Mouse (Mus musculus): Measurements from ENCODE around the gene Arl13b.

Gene Arl13b

DNA sequence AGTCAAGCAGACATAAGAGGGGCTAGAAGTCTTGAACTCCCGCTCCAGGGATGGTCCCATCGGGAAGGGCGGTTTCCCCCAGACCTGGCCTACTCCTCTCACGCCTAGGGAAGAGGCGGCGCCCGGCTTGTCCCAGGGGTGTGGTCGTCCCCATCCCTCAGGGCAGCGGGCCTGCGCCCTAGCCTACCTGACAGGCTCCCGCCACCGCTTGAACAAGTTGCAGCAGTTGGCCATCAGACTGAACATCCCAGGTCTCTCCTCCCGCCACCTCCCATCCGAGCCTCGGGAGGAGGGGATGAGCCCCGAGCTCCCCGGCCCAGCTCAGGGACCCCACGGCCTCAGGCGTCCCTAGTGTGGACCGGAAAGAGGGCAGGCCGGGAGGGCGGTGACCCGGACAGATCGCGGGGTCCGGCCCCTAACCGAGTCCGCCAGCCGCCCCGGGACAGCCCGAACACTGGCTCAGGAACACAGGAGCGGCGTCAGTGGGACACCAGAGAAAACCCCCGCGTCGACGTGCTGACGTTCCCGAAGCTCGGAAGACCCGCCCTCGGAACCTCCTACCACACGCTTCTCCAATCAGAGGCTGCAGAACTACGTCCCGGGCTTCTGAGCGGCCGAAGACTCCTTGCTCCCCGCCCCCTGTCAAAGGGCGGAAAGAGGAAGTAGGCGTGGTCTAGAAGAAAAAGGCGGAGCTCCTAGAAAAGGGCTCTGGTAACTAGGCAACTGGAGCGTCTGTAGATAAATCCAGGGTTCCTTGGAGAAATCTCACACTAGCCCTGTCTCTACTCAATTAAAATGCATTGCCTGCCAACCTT is at the start of gene Arl13b:
Arl13b (minus strand) TSS at position 543 of the 815 bp plus-strand sequence.
- in situ Hi-C loops (cut with MseI, MboI) = no loop called here

DNA sequence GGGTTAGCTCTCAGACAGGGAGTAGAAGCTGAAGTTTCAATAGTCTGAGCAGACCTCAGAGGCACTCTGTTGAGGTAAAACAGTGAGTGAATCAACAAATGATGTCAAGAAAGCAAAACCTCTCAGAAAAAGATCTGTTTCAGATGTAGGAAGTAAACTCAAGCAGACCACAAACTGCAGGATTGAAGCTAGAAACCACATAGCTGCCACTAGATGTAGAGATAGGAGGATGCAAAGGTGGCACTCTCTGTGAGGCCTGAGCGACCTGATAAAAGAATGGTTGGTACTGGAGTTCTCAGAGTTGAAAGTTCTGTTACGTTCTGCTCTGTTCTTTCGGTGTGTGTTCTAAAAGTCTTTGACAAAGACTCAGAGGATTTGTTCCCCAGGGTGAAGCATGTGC is 49.0 kb upstream of the Arl13b start:
- in situ Hi-C loops (cut with MseI, MboI) = no loop called here

DNA sequence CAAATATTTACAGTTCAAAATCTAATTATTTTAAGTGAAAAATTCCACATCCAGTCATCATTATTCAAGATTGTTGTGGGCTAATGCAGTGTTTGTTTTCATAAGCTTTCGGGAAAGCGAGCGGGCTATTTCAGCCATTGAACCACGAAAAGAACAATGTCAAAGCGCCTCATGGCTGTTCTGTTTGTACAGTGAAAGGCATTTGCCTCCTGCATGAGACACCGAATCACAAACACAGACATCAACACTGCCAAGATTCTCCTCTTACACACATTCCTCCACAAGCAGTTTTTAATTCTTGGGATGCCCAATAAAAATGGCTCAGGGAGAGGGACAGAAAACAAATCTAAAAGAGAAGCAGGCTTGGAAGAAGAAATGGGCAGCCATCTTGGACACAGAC is 27.2 kb upstream of the Arl13b start:
- in situ Hi-C loops (cut with MseI, MboI) = no loop called here

DNA sequence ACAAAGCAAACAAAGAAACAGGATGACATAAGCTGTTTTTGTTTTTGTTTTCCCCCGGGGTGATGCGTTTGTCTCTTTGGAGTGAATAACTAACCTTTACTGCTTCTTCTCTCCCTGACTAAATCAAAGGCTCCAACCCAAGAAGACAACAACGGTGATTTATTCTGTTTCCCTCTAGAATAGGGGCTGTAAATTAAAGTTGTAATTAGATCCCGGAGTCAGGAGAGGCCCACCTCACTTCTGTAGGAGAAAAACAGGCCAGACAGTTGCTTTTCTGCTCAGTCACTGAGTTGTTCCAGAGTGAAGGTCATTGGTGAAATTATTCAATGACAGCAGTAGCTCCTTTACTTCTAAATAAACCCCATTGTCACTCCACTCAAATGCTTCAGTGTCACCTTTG is 26.3 kb upstream of the Arl13b start:
- in situ Hi-C loops (cut with MseI, MboI) = no loop called here

DNA sequence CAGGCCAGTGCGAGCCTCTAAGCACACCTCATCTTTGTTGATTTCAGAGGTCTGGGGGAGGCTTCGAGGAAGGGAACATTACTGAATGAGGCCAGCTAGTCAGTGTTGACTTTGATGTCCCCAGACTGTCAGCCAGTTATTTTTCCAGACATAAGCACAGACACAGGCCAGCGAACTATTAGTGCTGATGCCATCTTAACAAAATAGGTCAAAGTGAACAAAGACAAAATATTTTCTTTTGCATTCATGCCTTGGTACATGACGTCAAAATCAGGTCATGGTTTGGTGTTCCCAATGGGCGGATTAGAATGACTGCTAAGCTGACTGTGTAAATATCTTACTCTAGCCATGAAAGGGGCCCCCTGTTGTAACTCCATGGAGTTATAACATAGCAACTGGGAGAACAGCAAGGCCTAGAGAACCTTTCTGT is 25.9 kb upstream of the Arl13b start:
- in situ Hi-C loops (cut with MseI, MboI) = no loop called here

DNA sequence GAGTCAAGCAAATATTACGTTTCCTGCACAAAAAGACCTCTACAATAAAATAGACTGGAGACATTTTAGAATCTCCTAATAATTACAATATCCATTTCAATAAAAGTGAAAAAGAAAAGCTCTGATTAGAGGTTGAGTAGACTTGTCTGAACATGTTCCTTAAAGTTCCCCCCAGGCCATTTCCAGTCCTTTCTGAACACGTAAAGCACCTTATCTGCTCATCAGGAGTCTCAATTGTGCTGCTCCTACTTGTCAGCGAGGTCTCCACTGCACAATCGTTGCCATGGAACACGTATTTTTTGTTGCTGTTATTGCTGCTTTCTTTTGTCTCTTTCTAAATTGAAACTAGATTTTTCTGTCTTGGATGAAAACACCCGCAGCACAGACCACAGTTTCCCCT is 14.6 kb upstream of the Arl13b start:
- in situ Hi-C loops (cut with MseI, MboI) = no loop called here

DNA sequence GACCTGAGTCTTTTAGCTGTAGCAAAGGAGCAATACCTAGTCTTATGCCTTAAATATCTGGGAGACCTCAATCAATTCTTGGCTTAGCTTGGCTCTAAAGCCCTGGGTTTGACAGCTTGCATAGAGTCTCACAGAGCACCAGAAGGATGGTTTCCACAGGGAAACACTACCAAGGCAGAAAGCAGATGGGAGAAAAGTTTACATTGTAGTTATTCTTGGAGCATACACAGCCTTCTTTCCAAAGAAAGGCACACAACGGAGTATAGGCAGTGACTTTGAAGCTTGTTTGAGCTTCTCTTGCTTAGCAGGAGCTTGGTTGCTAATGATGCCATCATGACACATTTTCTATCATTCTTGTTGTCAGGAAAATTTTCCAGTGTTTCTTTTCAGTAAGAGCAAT is 13.3 kb upstream of the Arl13b start:
- in situ Hi-C loops (cut with MseI, MboI) = no loop called here

DNA sequence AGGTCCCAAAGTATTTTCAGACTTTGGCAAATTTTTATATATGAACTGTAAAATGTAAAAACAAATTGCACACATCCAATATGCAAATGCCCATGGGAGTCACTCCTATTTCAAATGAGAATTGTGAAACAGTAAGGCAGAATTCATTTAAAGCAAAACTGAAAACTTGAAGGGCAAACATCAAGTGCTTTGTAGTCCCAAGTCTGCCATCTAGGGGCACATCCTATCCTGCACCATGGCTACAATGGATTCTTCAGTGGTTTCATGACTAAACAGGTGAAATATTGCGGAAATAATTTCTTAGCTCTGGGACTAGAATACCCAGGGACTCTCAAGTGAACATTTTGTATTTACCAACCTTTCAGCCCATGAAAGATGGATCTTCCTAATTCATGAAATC is 11.2 kb upstream of the Arl13b start:
- in situ Hi-C loops (cut with MseI, MboI) = no loop called here

DNA sequence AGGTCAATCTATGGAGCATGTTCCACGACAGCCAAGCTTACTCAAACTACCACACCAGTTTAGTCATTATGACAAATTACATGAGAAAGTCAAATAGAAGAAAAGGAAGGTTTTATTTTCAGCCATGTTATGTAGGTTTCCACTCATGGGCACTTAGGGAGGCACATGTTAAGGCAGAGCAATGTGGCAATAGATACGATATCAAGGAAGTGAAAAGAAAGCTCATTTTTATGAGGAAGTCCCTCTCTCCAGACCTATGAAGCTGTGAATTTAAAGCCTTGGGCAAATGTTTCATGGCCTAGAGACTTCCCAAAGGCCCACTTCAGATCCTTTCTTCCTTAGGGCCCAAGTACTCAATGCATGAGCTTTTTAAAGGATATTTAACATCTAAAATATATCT is 10.7 kb upstream of the Arl13b start:
- in situ Hi-C loops (cut with MseI, MboI) = no loop called here

DNA sequence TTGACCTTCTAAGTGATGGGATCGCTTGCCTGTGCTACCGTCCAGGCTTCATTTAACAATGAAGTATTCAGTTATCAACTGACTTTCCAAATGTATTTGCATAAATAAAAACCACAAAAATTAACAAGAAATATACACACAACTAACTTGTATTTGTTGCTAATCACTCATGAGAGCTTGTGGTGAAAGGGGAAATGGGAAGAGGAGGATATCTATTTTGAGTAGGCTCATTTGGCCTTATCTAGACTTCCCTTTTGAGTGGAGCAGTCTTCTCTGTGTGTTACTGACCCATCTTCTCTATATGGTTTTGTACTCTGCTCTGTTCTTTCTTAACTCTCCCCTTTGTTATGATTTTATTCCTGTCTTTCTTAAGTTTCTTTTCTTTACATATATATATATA is 9.4 kb upstream of the Arl13b start:
- in situ Hi-C loops (cut with MseI, MboI) = no loop called here

DNA sequence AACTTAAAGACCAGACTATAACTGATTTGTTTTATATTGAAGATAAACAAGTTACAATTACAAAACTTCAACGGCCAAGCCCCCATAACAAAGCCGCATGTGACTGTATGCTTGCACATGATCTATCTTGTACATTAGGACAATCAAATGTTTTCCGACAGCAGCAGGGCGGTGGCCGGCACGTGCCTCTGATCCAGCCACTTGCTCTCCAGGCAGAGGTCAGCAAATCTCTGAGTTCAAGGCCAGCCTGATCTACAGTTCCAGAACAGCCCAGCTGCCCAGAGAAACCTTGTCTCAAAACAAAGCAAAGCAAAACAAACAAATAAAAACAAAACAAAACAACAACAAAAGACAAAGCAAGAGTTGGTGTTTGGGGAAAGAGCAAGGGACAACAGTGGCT is 8.5 kb upstream of the Arl13b start:
- in situ Hi-C loops (cut with MseI, MboI) = no loop called here

DNA sequence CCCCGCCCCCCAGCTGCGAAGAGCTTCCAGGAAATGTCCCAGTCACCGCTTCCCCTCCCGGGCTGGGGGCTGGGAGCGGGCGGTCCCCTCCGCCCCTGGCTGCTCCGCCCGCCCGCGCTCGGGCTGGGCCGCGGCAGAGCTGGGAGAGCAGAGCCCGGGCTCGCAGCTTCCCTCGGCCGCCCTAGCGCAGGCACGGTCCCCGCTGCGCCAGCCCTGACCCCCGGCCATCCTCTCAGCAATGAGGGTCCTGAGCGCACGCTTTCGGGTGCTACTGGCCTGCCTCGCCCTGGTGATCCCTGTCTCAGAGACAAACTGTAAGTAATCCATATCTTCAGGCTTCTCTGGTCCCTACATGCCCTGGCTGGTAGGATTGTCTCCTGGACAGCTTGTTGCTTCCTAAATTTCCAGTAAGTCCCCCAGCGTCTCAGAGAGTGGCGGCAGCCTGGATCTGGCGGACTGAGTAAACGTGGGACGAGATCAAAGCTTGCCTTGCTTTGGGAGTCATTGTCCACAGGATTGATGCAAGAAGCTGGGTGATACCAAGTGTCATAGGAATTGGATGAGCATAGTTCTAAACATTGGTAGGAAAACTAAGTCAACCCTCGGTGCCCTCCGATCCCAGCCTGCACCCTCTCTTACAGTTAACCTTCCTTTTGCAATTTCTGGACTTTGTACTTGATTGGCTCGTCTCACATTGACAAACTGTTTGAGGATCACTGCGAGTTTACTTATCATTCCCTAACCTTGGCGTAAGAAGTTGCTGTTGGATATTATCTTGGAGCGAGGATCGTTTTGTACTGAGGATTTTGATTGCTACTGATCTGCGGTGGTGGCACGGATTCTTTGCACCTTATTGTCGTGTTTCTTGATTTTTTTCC is 7.6 kb upstream of the Arl13b start, which contains the start of gene Pros1:
Pros1 (plus strand) TSS at position 117 of the 878 bp plus-strand sequence.
- in situ Hi-C loops (cut with MseI, MboI) = no loop called here

DNA sequence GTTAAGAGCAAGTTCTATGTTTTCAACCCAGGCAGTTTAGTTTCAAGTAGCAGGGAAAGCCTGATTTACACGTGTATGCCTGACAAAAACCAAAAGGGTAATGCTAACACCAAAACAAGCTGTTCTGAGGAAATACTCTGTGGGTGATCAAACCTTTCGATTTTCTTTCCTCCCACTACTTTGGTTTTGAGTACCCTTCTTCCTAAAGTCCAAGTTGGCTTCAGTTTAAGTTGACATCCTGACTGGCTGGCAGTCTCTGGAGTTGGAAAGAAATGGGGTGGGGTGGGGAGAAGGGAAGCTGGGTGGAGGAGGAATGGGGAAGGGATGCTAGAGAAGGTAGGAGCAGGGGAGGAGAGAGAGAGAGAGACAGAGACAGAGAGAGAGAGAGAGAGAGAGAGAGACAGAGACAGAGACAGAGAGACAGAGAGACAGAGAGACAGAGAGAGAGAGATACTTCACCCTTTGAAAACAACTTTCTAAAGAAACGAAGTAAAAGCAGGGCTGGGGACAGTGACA is 6.8 kb upstream of the Arl13b start:
- in situ Hi-C loops (cut with MseI, MboI) = no loop called here

DNA sequence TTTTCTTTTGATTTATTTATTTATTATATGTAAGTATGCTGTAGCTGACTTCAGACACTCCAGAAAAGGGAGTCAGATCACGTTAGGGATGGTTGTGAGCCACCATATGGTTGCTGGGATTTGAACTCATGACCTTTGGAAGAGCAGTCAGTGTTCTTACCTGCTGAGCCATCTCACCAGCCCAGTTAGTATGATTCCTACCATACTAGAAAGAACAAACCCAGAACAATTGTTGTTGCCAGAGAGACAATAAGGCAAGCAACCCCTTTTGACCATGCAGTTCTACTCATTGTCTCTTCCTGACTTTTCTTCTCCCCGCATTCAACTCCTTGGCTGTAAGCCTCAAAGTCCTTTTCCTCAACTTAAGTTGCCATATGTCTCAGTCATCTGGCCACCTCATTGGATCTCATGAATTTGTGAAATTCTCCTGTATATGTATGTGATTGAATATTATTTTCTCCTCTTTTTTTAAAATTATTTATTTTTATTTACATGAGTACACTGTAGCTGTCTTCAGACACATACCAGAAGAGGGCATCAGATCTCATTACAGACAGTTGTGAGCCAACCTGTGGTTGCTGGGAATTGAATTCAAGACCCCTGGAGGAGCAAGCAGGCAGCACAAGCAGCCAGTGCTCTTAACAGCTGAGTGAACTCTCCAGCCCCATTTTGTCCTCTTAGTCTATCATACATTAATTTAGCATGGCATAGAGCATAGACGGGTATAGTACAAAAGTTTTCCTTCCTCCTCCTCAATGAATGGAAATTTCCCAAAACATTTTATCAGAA is 5.8 kb upstream of the Arl13b start:
- in situ Hi-C loops (cut with MseI, MboI) = no loop called here

DNA sequence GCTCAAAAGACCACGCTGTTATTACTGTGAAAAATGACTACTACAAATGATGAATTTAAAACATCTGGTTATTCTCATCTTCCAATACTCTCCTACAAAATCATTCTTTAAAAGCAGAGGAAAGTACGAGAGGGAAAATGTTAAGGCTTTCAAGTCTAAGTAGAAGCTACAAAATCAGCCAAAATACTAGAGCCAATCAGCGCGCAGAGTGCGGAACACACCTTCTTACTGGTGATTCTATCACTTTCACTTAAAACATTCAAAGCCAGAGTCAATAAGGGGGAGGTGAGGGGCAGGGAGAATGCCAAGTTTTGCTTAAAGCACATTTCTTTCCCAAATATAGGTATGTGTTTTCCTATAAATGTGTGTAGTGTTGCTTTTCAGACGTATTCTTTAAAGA is 1.5 kb downstream of the Arl13b start:
- in situ Hi-C loops (cut with MseI, MboI) = no loop called here

DNA sequence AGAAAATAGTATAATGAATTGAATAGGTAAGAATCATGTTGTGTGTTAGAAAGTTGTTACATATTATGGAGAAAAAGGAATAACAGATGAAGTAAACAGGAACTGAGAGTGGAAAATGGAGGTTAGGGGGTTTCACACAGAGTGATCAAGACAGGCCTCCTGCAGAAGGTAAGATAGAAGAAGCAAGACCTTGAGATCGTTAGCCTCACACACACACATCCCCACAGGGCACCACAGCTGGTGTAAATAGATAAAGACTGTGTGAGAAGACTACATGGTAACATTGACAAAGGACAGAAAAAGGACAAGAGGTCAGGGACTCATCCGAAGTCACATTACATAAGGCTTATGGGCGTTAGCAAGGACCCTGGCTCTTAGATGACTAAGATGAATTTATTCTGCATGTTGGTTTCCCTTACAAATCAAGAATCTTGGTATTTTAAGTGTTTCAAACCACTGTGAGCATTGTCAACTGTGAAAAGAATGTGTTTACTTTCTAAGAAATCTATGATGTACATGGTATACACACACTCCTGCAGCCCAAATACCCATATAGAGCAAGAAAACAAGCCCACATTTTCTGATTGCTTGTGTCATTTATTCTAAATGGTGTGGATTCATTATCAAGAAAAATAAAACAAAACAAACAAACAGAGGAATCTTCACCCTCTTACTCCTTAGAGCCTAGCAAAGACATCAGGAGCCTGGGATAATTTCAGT is 12.7 kb downstream of the Arl13b start:
- in situ Hi-C loops (cut with MseI, MboI) = no loop called here

DNA sequence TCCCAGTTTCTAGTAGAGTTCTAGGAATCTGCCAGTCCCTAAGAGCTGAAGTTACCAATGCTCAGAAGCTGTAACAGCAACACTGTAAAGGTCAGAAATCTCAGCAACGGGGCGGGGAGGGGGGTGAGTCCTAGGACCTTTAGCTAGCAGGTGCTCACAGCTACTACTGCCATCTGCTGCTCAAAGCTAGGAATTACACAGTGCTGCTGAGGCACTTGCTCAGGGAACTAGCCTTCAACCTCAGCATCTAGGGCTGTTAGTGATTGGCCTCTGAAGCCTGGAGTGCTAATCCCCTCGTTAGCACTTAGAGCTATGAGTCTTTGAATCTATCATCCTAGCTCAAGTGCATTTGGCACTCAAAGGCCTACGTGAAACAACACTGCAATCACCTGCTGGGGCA is 14.4 kb downstream of the Arl13b start:
- in situ Hi-C loops (cut with MseI, MboI) = no loop called here

DNA sequence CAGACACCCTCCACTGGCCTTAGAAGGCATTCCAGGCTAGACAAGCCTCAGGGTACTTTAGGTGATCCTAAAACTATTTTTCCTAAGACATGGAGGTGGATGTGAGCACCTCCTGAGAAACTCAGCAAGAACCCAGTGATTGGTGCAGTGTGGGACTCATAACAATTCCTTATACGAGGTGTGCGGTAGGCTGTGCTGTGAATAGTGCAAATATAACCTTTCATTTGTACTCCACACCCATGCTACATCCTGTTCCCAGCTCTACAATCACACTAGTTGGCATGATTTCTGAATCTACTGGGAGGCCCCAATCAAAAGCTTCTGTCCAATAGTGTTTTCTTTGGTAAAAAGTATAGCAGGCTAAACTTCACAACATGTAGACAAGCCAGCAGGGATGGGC is 14.8 kb downstream of the Arl13b start:
- in situ Hi-C loops (cut with MseI, MboI) = no loop called here

DNA sequence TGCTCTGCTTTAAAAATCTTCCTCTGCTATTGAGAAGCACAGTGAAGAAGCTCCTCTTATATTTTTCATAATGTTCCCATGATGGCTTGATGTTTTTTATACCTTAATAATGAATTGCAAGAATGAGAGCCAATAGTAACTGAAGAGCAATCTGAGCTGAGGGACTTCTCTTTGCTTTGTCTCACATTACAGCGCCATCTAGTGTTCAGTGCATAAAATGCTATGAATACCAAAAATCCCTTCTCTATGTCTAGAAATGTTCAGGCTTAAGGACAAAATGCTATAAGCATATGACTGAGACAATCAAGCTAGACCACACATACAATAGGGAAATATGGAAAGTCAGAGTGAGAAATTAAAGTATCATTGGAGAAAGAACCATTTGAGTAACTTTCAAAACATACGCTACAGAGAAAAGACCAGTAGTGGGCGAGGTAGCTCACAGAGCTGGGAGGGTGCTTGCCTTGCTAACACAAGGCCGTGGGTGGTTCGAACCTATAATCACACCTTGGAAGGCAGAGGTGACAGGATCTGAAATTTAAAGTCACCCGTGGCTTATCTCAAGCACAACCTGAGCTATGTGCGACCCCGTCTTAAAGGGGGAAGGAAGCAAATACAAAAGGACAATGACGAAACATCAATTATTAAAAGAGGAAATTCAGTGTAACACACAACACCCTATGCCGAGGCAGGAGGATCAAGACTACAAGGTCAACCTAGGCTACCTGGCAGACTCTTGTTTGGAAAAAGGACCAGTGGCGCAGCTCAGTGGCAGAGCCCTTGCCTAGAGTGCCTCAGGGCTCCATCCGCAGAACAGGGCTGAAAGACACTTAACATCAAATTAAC is 20.5 kb downstream of the Arl13b start:
- in situ Hi-C loops (cut with MseI, MboI) = no loop called here

DNA sequence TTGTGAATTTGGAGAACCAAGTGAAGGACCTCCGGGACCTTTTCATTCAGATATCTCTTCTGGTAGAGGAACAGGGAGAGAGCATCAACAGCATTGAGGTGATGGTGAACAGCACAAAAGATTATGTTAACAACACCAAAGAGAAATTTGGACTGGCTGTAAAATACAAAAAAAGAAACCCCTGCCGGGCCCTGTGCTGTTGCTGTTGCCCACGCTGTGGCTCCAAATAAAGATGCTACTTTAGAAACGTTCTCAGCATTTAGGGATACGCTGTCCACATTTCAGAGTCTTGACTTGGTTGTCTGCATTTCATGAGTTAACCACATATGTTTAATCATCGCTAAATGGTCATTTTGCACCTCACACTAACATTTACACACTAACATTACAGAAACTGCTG is 24.4 kb downstream of the Arl13b start:
- in situ Hi-C loops (cut with MseI, MboI) = no loop called here

All from mouse trophoblast stem cell (cell line).